Mouse (Mus musculus) forebrain, embryonic 11.5 days (tissue): Measurements from ENCODE around the gene Gm13889. TPM values are rescaled to one million over a fixed set of nuclear protein-coding genes. Genes with fewer than 3 reads are reported as not detected.
A peak's percentile ranks its signal among the peaks of the same experiment; 100 is the strongest.

Source experiments
- ATAC-seq: fragments of 200-750 bp; cut with Nextera tagmentation; replicated peaks from 2 replicates; pipeline ENCODE4 v1.8.0; 2017; ENCODE audit warnings: moderate TSS enrichment; ENCODE audit not compliant: low FRiP score
- DNase-seq: peaks from one replicate; pipeline ENCODE4 v3.0.0-alpha.2; 2017; ENCODE audit warnings: low spot score
- H3K27ac ChIP-seq: fragments of 300-500 bp; sonication (generic); 2 replicates; pipeline ENCODE4 v1.5.1; 2014; ENCODE audit warnings: low read depth, low read length
- H3K27me3 ChIP-seq: fragments of 300-500 bp; sonication (generic); 2 replicates; pipeline ENCODE4 v1.6.1; 2014; ENCODE audit warnings: mild to moderate bottlenecking, low read length, mixed read lengths; ENCODE audit not compliant: control insufficient read depth, insufficient read depth
- H3K36me3 ChIP-seq: fragments of 300-500 bp; sonication (generic); 2 replicates; pipeline ENCODE4 v1.6.1; 2014; ENCODE audit warnings: mild to moderate bottlenecking, low read length, moderate library complexity, mixed read lengths; ENCODE audit not compliant: control insufficient read depth, insufficient read depth
- H3K4me1 ChIP-seq: fragments of 300-500 bp; sonication (generic); replicated peaks from 2 replicates; pipeline ENCODE4 v1.6.1; 2014; ENCODE audit warnings: low read length, mixed read lengths; ENCODE audit not compliant: control insufficient read depth, insufficient read depth
- H3K4me2 ChIP-seq: fragments of 300-500 bp; sonication (generic); 2 replicates; pipeline ENCODE4 v1.6.1; 2014; ENCODE audit warnings: low read depth, mild to moderate bottlenecking, low read length, moderate library complexity, mixed read lengths; ENCODE audit not compliant: severe bottlenecking
- H3K4me3 ChIP-seq: fragments of 300-500 bp; sonication (generic); 2 replicates; pipeline ENCODE4 v1.5.1; 2014; ENCODE audit warnings: low read depth, low read length
- H3K9ac ChIP-seq: fragments of 300-500 bp; sonication (generic); 2 replicates; pipeline ENCODE4 v1.6.1; 2014; ENCODE audit warnings: low read length
- H3K9me3 ChIP-seq: fragments of 300-500 bp; sonication (generic); 2 replicates; pipeline ENCODE4 v1.6.1; 2016; ENCODE audit warnings: low read length, mixed read lengths; ENCODE audit not compliant: control insufficient read depth
- WGBS: fragments of 180-500 bp; shearing (Covaris S2); extraction: QIAGEN DNeasy Blood & Tissue Kit; methylation state at CpG from one replicate; pipeline ENCODE4 v1.1.7; 2014; 5-methylcytosine and 5-hydroxymethylcytosine counted together
- polyA plus RNA-seq: library from polyadenylated mRNA; unstranded; fragments of >200 nt; fragmentation: Nextera tagmentation; extraction: Ambion mirVana; gene quantifications from 2 replicates; pipeline ENCODE4 v1.2.1, GENCODE M21; 2014

Gm13889 gene
- polyA plus RNA-seq, 1 experiment from 2014 or later, result 8.5 TPM

DNA sequence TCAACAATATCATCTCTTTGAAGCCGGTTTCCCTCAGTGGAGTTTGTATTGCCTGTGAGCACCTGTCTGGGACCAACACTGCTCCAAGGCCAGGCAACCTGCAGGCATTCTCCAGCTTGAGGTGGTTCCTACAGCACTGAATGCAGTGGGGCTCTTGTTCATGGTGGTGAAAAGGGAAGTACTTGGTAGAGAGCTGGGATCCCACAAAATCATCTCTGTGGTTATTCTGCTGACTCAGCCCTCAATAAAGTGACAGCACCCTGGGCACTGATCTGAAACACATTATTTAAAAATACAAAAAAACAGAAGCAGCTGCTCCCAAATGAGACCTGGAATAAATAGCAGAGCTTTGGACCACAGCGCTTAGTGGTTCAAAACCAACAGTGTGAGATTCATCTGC lies 31.4 kb upstream of the Gm13889 start:
- H3K4me3 ChIP-seq, result no peak overlapping the region
- no peaks in the 10 kb centered on the region for H3K27me3 ChIP-seq
- H3K4me1 ChIP-seq, result peaks cover 6% of the 10 kb centered on the region; the same call in 1 of the 2 replicates
- ATAC-seq (no peak), DNase-seq (no peak)
- no peak overlapping the region for H3K9ac ChIP-seq
- no peak overlapping the region for H3K4me2 ChIP-seq
- no peak overlapping the region for H3K27ac ChIP-seq
- H3K9me3 ChIP-seq, result no peaks in the 10 kb centered on the region
- H3K36me3 ChIP-seq, result no peaks in the 10 kb centered on the region; the same call in 1 of the 2 replicates
- WGBS, result 95% methylated on average over 2 of the region's 2 CpGs

DNA sequence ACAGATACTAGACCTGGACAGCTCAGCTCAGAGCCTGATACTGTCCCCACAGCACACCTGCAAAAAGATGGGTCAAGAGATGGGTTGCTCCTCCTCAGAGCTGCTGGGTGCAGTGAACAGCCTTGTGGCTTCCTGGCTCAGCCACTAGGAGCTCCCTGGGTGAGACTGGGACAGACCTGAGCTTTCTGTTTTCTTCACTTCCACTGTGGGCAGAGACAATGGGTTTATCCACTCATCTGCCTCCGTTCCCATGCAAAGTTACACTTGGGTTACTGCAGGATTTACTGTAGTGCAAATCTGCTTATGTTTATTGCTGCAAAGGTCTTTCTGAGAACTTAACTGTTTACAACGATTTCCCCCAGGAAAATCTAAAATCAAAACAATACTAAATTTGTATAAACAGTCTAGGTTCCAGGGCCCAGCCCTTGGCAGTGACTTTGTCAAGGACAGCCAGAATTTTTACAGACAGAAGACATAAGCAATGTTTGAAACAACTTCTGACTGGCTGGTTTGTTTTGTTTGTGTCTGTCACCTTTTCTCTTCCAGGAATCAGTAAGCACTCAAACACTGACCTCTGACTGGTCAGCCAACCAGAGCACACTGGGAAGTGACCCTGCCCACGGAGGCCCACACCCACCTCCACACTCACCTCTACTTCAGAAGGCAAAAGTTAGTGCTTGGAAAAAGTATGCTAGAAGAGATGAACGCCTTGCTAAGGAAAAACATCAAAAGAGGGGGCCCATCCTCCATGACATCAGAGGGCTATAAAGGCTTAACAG lies 25.6 kb upstream of the Gm13889 start:
- no peak overlapping the region for H3K4me3 ChIP-seq
- no peaks in the 10 kb centered on the region for H3K4me1 ChIP-seq
- no peak overlapping the region for H3K4me2 ChIP-seq
- H3K27ac ChIP-seq, result no peak overlapping the region
- H3K9ac ChIP-seq, result no peak overlapping the region
- H3K36me3 ChIP-seq, result no peaks in the 10 kb centered on the region; the same call in 1 of the 2 replicates
- WGBS, result 90% methylated on average over 4 of the region's 4 CpGs
- no peaks in the 10 kb centered on the region for H3K9me3 ChIP-seq
- DNase-seq (no peak), ATAC-seq (no peak)
- no peaks in the 10 kb centered on the region for H3K27me3 ChIP-seq

DNA sequence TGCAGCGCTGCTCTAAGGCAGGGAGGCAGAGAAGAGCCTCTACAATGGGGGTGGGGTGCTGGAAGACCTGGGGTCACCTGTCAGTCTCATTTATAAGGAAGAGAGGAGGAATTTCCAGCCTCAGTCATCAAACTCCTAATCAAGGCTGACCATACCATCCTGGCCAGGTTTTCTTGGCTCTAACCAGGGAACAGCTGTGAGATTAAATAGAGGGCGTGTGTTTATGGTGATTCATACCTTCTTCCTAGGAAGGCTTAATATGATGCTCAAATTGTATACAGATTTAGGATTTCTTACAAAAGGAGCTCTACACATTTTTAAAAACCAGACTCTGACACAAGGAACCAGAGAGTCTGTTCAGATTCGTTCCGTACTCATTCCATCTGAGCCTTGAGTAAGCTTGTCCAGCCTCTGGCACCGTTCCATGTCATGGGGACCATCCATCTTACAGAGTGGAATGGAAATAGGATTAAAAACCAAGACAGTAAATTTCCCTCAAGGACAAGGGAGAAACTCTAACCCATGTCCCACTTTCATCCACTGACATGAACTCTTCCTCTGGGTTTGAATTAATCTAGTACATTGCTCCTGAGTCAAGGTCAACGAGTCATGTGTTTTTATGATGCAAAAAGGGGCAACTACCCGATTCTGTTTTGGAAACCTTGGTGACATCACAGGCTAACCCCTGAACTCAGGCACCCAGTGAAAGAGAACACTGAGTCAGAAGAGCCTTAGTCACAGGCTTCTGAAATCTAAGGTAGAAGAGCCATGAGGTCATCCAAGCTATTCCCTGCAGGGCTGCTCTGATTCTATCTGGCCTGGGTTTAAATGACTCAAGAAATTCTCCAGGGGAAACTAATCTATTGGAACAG lies 22.5 kb upstream of the Gm13889 start:
- H3K36me3 ChIP-seq, result no peaks in the 10 kb centered on the region; the same call in 1 of the 2 replicates
- 92% methylated on average over 7 of the region's 7 CpGs for WGBS

DNA sequence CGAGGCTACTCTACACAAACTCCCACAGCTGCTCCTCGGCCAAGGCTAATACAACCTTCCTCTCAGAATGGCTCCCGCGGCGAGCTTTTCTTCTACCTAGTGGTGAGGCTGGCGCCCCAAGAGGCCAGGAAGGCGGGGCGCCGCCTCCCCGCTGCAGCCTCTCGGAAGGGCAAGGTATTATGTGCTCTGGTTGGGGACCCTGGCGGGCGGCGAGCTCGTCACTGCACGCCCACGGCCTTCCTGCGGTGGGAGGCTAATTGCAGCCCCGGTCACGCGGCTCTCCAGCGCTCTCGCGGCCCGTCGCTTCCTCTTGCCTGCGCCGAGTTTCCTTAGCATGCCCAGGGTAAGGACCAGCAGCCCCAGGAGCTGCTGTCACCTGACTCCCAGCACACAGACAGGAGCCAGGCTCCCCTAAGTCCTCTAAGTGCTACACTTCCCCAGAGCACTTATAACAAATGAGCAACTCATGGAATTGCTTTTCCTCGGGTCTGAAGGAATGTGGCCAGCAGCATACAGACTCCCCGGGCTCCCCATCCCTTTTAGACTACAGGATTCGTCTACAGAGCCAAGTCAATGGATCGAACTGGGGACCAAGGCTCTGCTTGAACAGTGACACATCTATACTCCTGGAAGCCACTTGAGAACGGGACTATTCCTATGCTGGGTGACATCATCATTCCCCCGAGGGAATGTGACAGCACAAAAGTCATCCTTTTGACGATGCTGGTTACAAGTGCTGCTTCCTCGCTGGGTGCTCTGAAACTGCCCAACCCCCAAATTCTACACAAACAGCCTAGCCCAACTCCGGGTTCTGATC lies 19.6 kb upstream of the Gm13889 start:
- H3K27ac ChIP-seq, result no peak overlapping the region
- H3K27me3 ChIP-seq, result no peaks in the 10 kb centered on the region
- WGBS, result 2% methylated on average over 37 of the region's 37 CpGs
- peak overlapping the region; percentile 31; the same call in 1 of the 2 replicates for H3K4me3 ChIP-seq
- no peaks in the 10 kb centered on the region; the same call in 1 of the 2 replicates for H3K36me3 ChIP-seq
- H3K9me3 ChIP-seq, result no peaks in the 10 kb centered on the region
- peak; percentile 77 for ATAC-seq
- peak; percentile 81 for DNase-seq
- peak overlapping the region; percentile 71 for H3K9ac ChIP-seq
- H3K4me1 ChIP-seq, result peaks cover 12% of the 10 kb centered on the region; the same call in 1 of the 2 replicates
- H3K4me2 ChIP-seq, result peak overlapping the region; percentile 84

More for the DNA sequence above, 22.5 kb upstream of the Gm13889 start:
- ATAC-seq (no peak), DNase-seq (no peak)
- H3K4me1 ChIP-seq, result peaks cover 12% of the 10 kb centered on the region; the same call in 1 of the 2 replicates
- no peaks in the 10 kb centered on the region for H3K27me3 ChIP-seq
- H3K27ac ChIP-seq, result no peak overlapping the region
- no peaks in the 10 kb centered on the region for H3K9me3 ChIP-seq
- H3K9ac ChIP-seq, result no peak overlapping the region
- H3K4me3 ChIP-seq, result no peak overlapping the region
- no peak overlapping the region for H3K4me2 ChIP-seq

DNA sequence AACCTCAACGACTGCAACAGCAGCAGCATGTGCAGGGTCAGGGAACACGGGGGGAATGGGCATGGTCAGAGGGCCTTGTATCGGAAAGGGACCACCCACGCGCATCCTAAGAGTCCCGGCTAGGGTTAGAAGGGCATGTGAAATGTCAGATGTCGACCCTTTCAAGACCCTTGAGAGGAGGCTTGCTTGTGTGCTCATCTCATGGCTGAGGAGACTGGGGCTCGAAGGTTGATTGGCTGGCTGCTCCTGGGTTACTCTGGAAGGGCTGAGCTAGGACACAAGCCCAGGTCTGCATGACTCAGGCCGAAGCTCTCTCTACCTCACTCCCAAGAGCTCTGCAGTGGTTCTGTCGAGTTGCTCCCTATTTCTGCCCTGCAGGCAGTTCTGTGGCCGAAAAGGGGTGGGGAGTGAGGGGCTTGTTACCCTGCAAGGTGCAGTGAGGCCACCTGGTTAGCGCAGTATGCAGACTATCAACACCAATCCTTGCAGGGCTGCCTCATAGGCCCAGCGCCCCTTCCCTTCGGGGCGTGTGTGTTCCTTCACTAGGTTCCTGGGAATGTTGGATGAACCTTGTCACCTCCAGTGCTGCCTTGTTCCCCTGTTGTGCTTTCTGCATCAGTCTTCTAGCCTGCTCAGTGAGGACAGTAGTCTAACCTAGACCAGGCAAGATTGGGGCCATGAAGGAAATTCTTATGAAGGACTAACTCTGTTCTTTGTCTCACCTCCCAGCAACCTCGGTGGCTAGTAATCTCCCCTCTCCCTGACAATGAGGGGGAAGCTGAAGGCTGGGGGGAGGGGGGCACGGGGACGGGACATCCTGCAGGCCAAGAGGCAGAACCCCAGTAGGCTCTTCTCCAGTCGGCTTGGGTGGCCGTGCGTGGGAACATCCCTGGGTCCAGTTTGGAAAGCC lies 18.8 kb upstream of the Gm13889 start:
- peak overlapping the region; percentile 84 for H3K4me2 ChIP-seq
- 19% methylated on average over 21 of the region's 21 CpGs for WGBS
- ATAC-seq (peak; percentile 40), DNase-seq (peak; percentile 60)
- H3K4me1 ChIP-seq, result peaks cover 12% of the 10 kb centered on the region; the same call in 1 of the 2 replicates
- H3K27me3 ChIP-seq, result no peaks in the 10 kb centered on the region
- no peaks in the 10 kb centered on the region for H3K9me3 ChIP-seq
- no peak overlapping the region for H3K27ac ChIP-seq
- H3K36me3 ChIP-seq, result no peaks in the 10 kb centered on the region; the same call in 1 of the 2 replicates
- H3K4me3 ChIP-seq, result peak overlapping the region; percentile 31; the same call in 1 of the 2 replicates
- peak overlapping the region; percentile 71 for H3K9ac ChIP-seq

DNA sequence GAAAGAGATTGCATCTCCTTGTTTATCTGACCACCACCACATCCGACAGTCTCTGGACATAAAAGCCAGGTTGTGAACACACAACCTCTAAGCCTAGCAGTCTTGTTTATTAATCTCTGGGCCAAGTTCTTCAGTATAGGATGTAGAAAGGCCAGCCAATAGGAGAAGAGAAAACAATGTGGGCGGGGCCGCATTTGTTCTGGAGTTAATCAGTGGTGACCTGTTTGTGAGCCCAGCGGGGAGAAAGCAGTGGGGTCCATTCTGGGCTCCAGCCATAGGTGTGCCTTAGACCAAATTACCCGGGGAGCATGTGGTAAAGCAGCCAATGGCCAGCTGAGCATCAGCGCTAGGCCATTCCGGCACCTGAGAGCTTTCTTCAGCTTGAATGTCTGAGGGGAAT lies 18.0 kb upstream of the Gm13889 start:
- no peak overlapping the region for H3K9ac ChIP-seq
- H3K36me3 ChIP-seq, result no peaks in the 10 kb centered on the region; the same call in 1 of the 2 replicates
- DNase-seq (no peak), ATAC-seq (no peak)
- H3K4me2 ChIP-seq, result no peak overlapping the region
- WGBS, result 38% methylated on average over 7 of the region's 7 CpGs
- peaks cover 12% of the 10 kb centered on the region; the same call in 1 of the 2 replicates for H3K4me1 ChIP-seq
- H3K9me3 ChIP-seq, result no peaks in the 10 kb centered on the region
- H3K4me3 ChIP-seq, result no peak overlapping the region
- no peaks in the 10 kb centered on the region for H3K27me3 ChIP-seq
- H3K27ac ChIP-seq, result no peak overlapping the region

DNA sequence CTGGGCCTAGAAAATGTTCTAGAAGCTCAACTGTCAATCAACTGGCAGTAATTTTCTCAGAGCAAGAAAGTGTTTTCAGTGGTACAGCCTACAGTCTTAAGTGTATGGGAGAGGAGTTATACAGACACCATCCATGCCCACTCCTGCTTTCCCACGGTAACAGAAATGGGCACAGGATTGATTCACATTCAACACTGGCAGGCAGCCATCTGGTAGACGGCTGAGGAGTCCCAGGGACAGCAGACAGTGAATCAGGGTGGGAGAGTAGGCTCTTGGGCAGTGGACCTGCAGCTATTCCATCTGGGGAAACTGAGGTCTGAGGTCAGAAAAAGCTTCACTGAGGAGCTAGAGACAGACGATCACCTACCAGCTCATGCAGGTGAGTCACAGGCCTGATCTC lies 14.6 kb upstream of the Gm13889 start:
- no peaks in the 10 kb centered on the region for H3K27me3 ChIP-seq
- 82% methylated on average over 3 of the region's 3 CpGs for WGBS
- no peaks in the 10 kb centered on the region for H3K9me3 ChIP-seq
- no peak overlapping the region for H3K27ac ChIP-seq
- DNase-seq (no peak), ATAC-seq (no peak)
- H3K4me3 ChIP-seq, result no peak overlapping the region
- H3K9ac ChIP-seq, result no peak overlapping the region
- peaks cover 7% of the 10 kb centered on the region; the same call in 1 of the 2 replicates for H3K4me1 ChIP-seq
- H3K36me3 ChIP-seq, result no peaks in the 10 kb centered on the region
- H3K4me2 ChIP-seq, result no peak overlapping the region
